Mouse (Mus musculus): Measurements from ENCODE around the gene Man1c1. TPM values are rescaled to one million over a fixed set of nuclear protein-coding genes. Genes with fewer than 3 reads are reported as not detected.
A peak's percentile ranks its signal among the peaks of the same experiment; 100 is the strongest.

Gene Man1c1
- polyA plus RNA-seq, 1 experiment from 2014 or later: 2.5 TPM

GRCm38 (mm10) chr4:134645042-134645948 lies 58.8 kb downstream of the Man1c1 start:
- H3K4me3 ChIP-seq: no peak overlapping the region
- no peak overlapping the region for H3K9ac ChIP-seq (replicated peaks)
- no peaks in the 10 kb centered on the region for H3K9me3 ChIP-seq
- 90% methylated on average over 21 of the region's 21 CpGs for WGBS
- no peak overlapping the region for H3K4me2 ChIP-seq (replicated peaks)
- H3K27me3 ChIP-seq: no peaks in the 10 kb centered on the region
- H3K4me1 ChIP-seq: peaks cover 15% of the 10 kb centered on the region
- no peak for ATAC-seq (replicated peaks)
- no peak overlapping the region for H3K27ac ChIP-seq (replicated peaks)
- H3K36me3 ChIP-seq: no peaks in the 10 kb centered on the region

- Histone ChIP-seq H3K4me2 (replicated peaks) (no peak overlapping the region), H3K4me1 (peaks cover 15% of the 10 kb centered on the region), H3K36me3 (no peaks in the 10 kb centered on the region), H3K4me3 (no peak overlapping the region), H3K27ac (replicated peaks) (no peak overlapping the region), H3K27me3 (no peaks in the 10 kb centered on the region), H3K9me3 (no peaks in the 10 kb centered on the region), H3K9ac (replicated peaks) (no peak overlapping the region)
- WGBS: 92% methylated on average over 6 of the region's 6 CpGs
- no peak for ATAC-seq (replicated peaks)
Measured at GRCm38 (mm10) chr4:134644410-134644809, 59.7 kb downstream of the Man1c1 start.

GRCm38 (mm10) chr4:134641711-134642516 lies 62.2 kb downstream of the Man1c1 start:
- 71% methylated on average over 30 of the region's 30 CpGs for WGBS
- no peaks in the 10 kb centered on the region for H3K27me3 ChIP-seq
- H3K4me3 ChIP-seq: no peak overlapping the region
- peak; percentile 72 for ATAC-seq (replicated peaks)
- H3K4me1 ChIP-seq: peaks cover 15% of the 10 kb centered on the region
- H3K4me2 ChIP-seq (replicated peaks): no peak overlapping the region
- no peak overlapping the region for H3K27ac ChIP-seq (replicated peaks)
- no peaks in the 10 kb centered on the region for H3K36me3 ChIP-seq
- H3K9me3 ChIP-seq: no peaks in the 10 kb centered on the region
- H3K9ac ChIP-seq (replicated peaks): peak overlapping the region; percentile 10; the same call in 1 of the 2 replicates

- Histone ChIP-seq H3K27me3 (no peaks in the 10 kb centered on the region), H3K27ac (replicated peaks) (no peak overlapping the region), H3K9me3 (no peaks in the 10 kb centered on the region), H3K4me1 (peaks cover 17% of the 10 kb centered on the region), H3K4me2 (replicated peaks) (no peak overlapping the region), H3K9ac (replicated peaks) (no peak overlapping the region), H3K36me3 (no peaks in the 10 kb centered on the region), H3K4me3 (no peak overlapping the region)
- ATAC-seq (replicated peaks): no peak
- WGBS: 91% methylated on average over 7 of the region's 7 CpGs
Measured at GRCm38 (mm10) chr4:134639325-134639724, 64.8 kb downstream of the Man1c1 start.

GRCm38 (mm10) chr4:134638111-134638550 lies 66.0 kb downstream of the Man1c1 start:
- peaks cover 29% of the 10 kb centered on the region for H3K4me1 ChIP-seq
- WGBS: 72% methylated on average over 5 of the region's 5 CpGs
- no peak for ATAC-seq (replicated peaks)

GRCm38 (mm10) chr4:134636406-134636805 lies 67.7 kb downstream of the Man1c1 start:
- H3K27ac ChIP-seq (replicated peaks): no peak overlapping the region
- no peaks in the 10 kb centered on the region for H3K27me3 ChIP-seq
- no peaks in the 10 kb centered on the region for H3K9me3 ChIP-seq
- WGBS: 63% methylated on average over 8 of the region's 8 CpGs
- H3K36me3 ChIP-seq: no peaks in the 10 kb centered on the region
- no peak overlapping the region for H3K4me2 ChIP-seq (replicated peaks)
- H3K9ac ChIP-seq (replicated peaks): no peak overlapping the region
- no peak for ATAC-seq (replicated peaks)
- peaks cover 36% of the 10 kb centered on the region for H3K4me1 ChIP-seq
- H3K4me3 ChIP-seq: no peak overlapping the region

More at GRCm38 (mm10) chr4:134638111-134638550, 66.0 kb downstream of the Man1c1 start:
- Histone ChIP-seq H3K4me3 (no peak overlapping the region), H3K9ac (replicated peaks) (no peak overlapping the region), H3K9me3 (no peaks in the 10 kb centered on the region), H3K27ac (replicated peaks) (no peak overlapping the region), H3K4me2 (replicated peaks) (no peak overlapping the region), H3K36me3 (no peaks in the 10 kb centered on the region), H3K27me3 (no peaks in the 10 kb centered on the region)

GRCm38 (mm10) chr4:134634001-134634400 lies 70.1 kb downstream of the Man1c1 start:
- Histone ChIP-seq H3K27ac (replicated peaks) (0 out of 2 replicates have a peak overlapping the region, but pooled peaks have one; percentile 29), H3K27me3 (no peaks in the 10 kb centered on the region), H3K4me3 (no peak overlapping the region), H3K4me1 (peaks cover 36% of the 10 kb centered on the region), H3K9me3 (no peaks in the 10 kb centered on the region), H3K4me2 (replicated peaks) (no peak overlapping the region), H3K36me3 (no peaks in the 10 kb centered on the region), H3K9ac (replicated peaks) (no peak overlapping the region)
- 30% methylated on average over 13 of the region's 13 CpGs for WGBS
- no peak for ATAC-seq (replicated peaks)

- Histone ChIP-seq H3K4me2 (replicated peaks) (no peak overlapping the region), H3K9me3 (no peaks in the 10 kb centered on the region), H3K9ac (replicated peaks) (no peak overlapping the region; the same call in 1 of the 2 replicates), H3K36me3 (no peaks in the 10 kb centered on the region), H3K4me3 (no peak overlapping the region), H3K4me1 (peaks cover 39% of the 10 kb centered on the region), H3K27ac (replicated peaks) (peak overlapping the region; percentile 84), H3K27me3 (no peaks in the 10 kb centered on the region)
- 21% methylated on average over 13 of the region's 13 CpGs for WGBS
- ATAC-seq (replicated peaks): peak; percentile 83
Measured at GRCm38 (mm10) chr4:134632131-134632711, 71.9 kb downstream of the Man1c1 start.

- no peak overlapping the region for H3K4me3 ChIP-seq
- peak overlapping the region; percentile 84 for H3K27ac ChIP-seq (replicated peaks)
- no peak overlapping the region; the same call in 1 of the 2 replicates for H3K9ac ChIP-seq (replicated peaks)
- H3K9me3 ChIP-seq: no peaks in the 10 kb centered on the region
- H3K36me3 ChIP-seq: no peaks in the 10 kb centered on the region
- no peaks in the 10 kb centered on the region for H3K27me3 ChIP-seq
- ATAC-seq (replicated peaks): peak; percentile 71
- 0 out of 2 replicates have a peak overlapping the region, but pooled peaks have one; percentile 7 for H3K4me2 ChIP-seq (replicated peaks)
- 10% methylated on average over 14 of the region's 14 CpGs for WGBS
- peaks cover 39% of the 10 kb centered on the region for H3K4me1 ChIP-seq
Measured at GRCm38 (mm10) chr4:134631471-134632130, 72.5 kb downstream of the Man1c1 start.

- 83% methylated on average over 10 of the region's 10 CpGs for WGBS
- no peaks in the 10 kb centered on the region for H3K27me3 ChIP-seq
- no peak overlapping the region for H3K9ac ChIP-seq (replicated peaks)
- no peaks in the 10 kb centered on the region for H3K36me3 ChIP-seq
- H3K4me3 ChIP-seq: no peak overlapping the region
- ATAC-seq (replicated peaks): no peak
- no peak overlapping the region for H3K4me2 ChIP-seq (replicated peaks)
- 0 out of 2 replicates have a peak overlapping the region, but pooled peaks have one; percentile 7 for H3K27ac ChIP-seq (replicated peaks)
- no peaks in the 10 kb centered on the region for H3K9me3 ChIP-seq
- peaks cover 40% of the 10 kb centered on the region for H3K4me1 ChIP-seq
Measured at GRCm38 (mm10) chr4:134628575-134629384, 75.3 kb downstream of the Man1c1 start.

- Histone ChIP-seq H3K9ac (replicated peaks) (no peak overlapping the region), H3K4me3 (no peak overlapping the region), H3K4me2 (replicated peaks) (no peak overlapping the region), H3K27ac (replicated peaks) (no peak overlapping the region), H3K9me3 (no peaks in the 10 kb centered on the region), H3K27me3 (no peaks in the 10 kb centered on the region), H3K4me1 (peaks cover 33% of the 10 kb centered on the region), H3K36me3 (no peaks in the 10 kb centered on the region)
- 81% methylated on average over 7 of the region's 7 CpGs for WGBS
- ATAC-seq (replicated peaks): no peak
Measured at GRCm38 (mm10) chr4:134628058-134628457, 76.0 kb downstream of the Man1c1 start.
